Mouse (Mus musculus): ENCODE measurements around the gene Ncoa6.

DNA sequence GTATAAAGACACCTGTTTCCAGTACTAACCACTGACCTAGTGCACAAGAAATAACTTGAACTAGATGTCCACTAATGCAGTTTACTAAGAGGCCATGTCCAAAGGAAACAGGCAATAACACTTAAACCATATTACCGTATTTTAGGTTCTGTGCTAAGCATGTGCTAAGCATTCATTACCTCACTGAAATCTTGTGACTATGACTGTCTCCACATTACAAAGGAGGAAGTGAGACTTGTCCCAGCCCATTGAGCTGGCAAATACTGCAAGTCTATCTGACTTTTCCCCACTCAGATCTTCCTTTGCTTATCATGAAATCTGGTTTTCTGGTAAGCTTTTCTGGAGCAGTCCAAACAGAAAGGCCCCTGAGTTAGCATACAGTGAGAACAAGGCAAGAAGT is 69.1 kb downstream of the Ncoa6 start:
- TF ChIP-seq CTCF (IDR thresholded peaks at IDR 0.05; ENCODE audit: low read depth, low read length) (no peak), POLR2A (IDR thresholded peaks at IDR 0.05; ENCODE audit: insufficient read depth, low read length) (no peak), EP300 (IDR thresholded peaks at IDR 0.05; ENCODE audit: insufficient read depth, low read depth, low read length) (no peak)

Data from ES-Bruce4 (cell line).